ENCODE assay signal across 8 mouse cellular contexts in the genomic region with DNA sequence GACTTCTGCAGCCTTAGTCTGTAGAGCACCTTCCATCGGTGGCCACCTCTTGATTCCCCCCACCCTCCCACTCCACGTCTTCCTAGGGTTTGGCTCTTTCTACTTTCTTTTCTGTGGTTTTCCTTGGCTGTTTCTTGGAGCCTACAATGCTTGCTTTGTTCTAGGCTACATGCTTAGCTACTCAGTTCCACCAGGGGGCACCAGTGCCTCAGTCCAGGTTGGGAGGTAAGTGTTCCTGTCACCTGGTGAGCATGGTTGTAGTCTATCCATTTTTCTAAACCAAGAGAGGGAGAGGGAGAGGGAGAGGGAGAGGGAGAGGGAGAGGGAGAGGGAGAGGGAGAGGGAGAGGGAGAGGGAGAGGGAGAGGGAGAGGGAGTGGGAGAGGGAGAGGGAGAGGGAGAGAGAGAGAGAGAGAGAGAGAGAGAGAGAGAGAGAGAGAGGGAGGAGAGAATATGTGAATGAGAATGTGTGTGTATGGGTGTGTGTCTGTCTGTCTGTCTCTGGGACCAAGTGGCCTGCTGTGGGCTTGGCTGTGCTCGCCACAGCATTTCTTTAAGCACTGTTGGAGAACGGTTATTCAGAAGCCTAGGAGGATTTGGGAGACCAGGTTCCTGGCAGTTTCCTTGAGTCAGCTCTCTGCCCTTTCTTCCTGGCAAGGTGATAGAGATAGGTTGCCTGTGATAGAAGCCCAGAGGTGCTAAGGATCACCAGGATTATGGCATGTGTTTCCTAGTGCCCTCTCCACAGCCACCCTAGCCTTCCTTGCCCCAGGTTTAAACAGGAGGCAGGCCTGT. TPM values are rescaled to one million over a fixed set of nuclear protein-coding genes. Genes with fewer than 3 reads are reported as not detected.
DNase-seq lines count a peak whose midpoint lies in the region; ATAC-seq and TF ChIP-seq lines count a peak whose summit lies in the region.

No protein-coding gene starts in this region.

- peak; percentile 14 for ATAC-seq in kidney, embryonic 15.5 days (replicated peaks; ENCODE audit: low FRiP score)
- ATAC-seq in neural tube, embryonic 13.5 days (ENCODE audit: low read depth), result peak; percentile 59

- no peak overlapping the region for H3K4me2 ChIP-seq in kidney, embryonic 15.5 days
- H3K4me2 ChIP-seq in neural tube, embryonic 13.5 days, result no peak overlapping the region

- H3K79me2 ChIP-seq in liver, adult 2 months (ENCODE audit: control insufficient read depth, insufficient read depth, low read length), result no peaks in the 10 kb centered on the region

- WGBS in kidney, embryonic 15.5 days, result 41% methylated on average over 4 of the region's 4 CpGs
- 68% methylated on average over 4 of the region's 4 CpGs for WGBS in liver, adult 2 months
- 45% methylated on average over 4 of the region's 4 CpGs for WGBS in neural tube, embryonic 13.5 days
- 45% methylated on average over 4 of the region's 4 CpGs for WGBS in thymus, adult 2 months

- H3K9me3 ChIP-seq in kidney, embryonic 15.5 days (replicated peaks), result no peaks in the 10 kb centered on the region
- H3K9me3 ChIP-seq in neural tube, embryonic 13.5 days, result no peaks in the 10 kb centered on the region

- no peak for TF ChIP-seq POLR2A in liver, adult 2 months (IDR thresholded peaks at IDR 0.05; ENCODE audit: extremely low read depth, insufficient read depth, low read length)
- no peak for TF ChIP-seq POLR2A in thymus, adult 2 months (IDR thresholded peaks at IDR 0.05; ENCODE audit: control insufficient read depth, extremely low read depth, insufficient read depth, low read length, poor library complexity)

- H3K27ac ChIP-seq in kidney, embryonic 15.5 days, result no peak overlapping the region
- no peak overlapping the region for H3K27ac ChIP-seq in liver, adult 2 months (replicated peaks; ENCODE audit: insufficient read depth, low read depth, low read length)
- H3K27ac ChIP-seq in neural tube, embryonic 13.5 days (replicated peaks), result peak overlapping the region; percentile 61
- peak overlapping the region; percentile 27; the same call in 1 of the 2 replicates for H3K27ac ChIP-seq in thymus, adult 2 months (ENCODE audit: control insufficient read depth, insufficient read depth, low read length)

- H3K27me3 ChIP-seq in kidney, embryonic 15.5 days, result no peaks in the 10 kb centered on the region
- no peaks in the 10 kb centered on the region for H3K27me3 ChIP-seq in liver, adult 2 months (ENCODE audit: control insufficient read depth, insufficient read depth, low read length)
- H3K27me3 ChIP-seq in neural tube, embryonic 13.5 days, result no peaks in the 10 kb centered on the region
- no peaks in the 10 kb centered on the region for H3K27me3 ChIP-seq in thymus, adult 2 months (ENCODE audit: control insufficient read depth, insufficient read depth, low read length)

- peaks cover 47% of the 10 kb centered on the region for H3K36me3 ChIP-seq in kidney, embryonic 15.5 days
- H3K36me3 ChIP-seq in liver, adult 2 months (ENCODE audit: control insufficient read depth, insufficient read depth, low read length), result peaks cover 14% of the 10 kb centered on the region; the same call in 1 of the 2 replicates
- peaks cover 35% of the 10 kb centered on the region for H3K36me3 ChIP-seq in neural tube, embryonic 13.5 days
- H3K36me3 ChIP-seq in thymus, adult 2 months (ENCODE audit: control insufficient read depth, insufficient read depth, low read length), result peaks cover 36% of the 10 kb centered on the region

- peak; percentile 72 for TF ChIP-seq CTCF in liver, adult 2 months (IDR thresholded peaks at IDR 0.05; ENCODE audit: low read depth, low read length)
- TF ChIP-seq CTCF in thymus, adult 2 months (IDR thresholded peaks at IDR 0.05; ENCODE audit: borderline replicate concordance, control insufficient read depth, extremely low read depth, insufficient read depth, low read length, poor library complexity), result no peak

- H3K9ac ChIP-seq in kidney, embryonic 15.5 days, result no peak overlapping the region
- no peak overlapping the region for H3K9ac ChIP-seq in liver, adult 2 months (ENCODE audit: low read depth, low read length)
- peak overlapping the region; percentile 34; the same call in 1 of the 2 replicates for H3K9ac ChIP-seq in neural tube, embryonic 13.5 days

- no peak overlapping the region for H3K4me3 ChIP-seq in kidney, embryonic 15.5 days (replicated peaks)
- no peak overlapping the region for H3K4me3 ChIP-seq in liver, adult 2 months (ENCODE audit: insufficient read depth, low read depth, low read length)
- no peak overlapping the region for H3K4me3 ChIP-seq in neural tube, embryonic 13.5 days
- H3K4me3 ChIP-seq in thymus, adult 2 months (ENCODE audit: control insufficient read depth, insufficient read depth, low read length), result no peak overlapping the region

- DNase-seq in urinary bladder, postnatal 14 days (ENCODE audit: low spot score), result peak; percentile 79
- no peak for DNase-seq in urinary bladder, adult 2 months (ENCODE audit: low spot score)
- peak; percentile 90 for DNase-seq in cerebellum, adult 9-11 months
- peak; percentile 55 to 93 for DNase-seq in frontal cortex, adult 2 months (ENCODE audit: extremely low spot score in 1 of 2, low spot score in 1 of 2)
- peak; percentile 31 for DNase-seq in liver, adult 2 months (ENCODE audit: extremely low read depth, low read depth, low spot score)
- DNase-seq in thymus, adult 2 months, result peak; percentile 85

- peaks cover 4% of the 10 kb centered on the region for H3K4me1 ChIP-seq in kidney, embryonic 15.5 days
- H3K4me1 ChIP-seq in liver, adult 2 months (ENCODE audit: control insufficient read depth, insufficient read depth, low read length), result no peaks in the 10 kb centered on the region
- H3K4me1 ChIP-seq in neural tube, embryonic 13.5 days (replicated peaks), result peaks cover 40% of the 10 kb centered on the region
- peaks cover 8% of the 10 kb centered on the region for H3K4me1 ChIP-seq in thymus, adult 2 months (replicated peaks; ENCODE audit: control insufficient read depth, insufficient read depth, low read length)

RNA-seq across cellular contexts. Expression of a gene that starts 23.9 kb away (rescaled TPM):
- 0.50 and 0.65 TPM in 2 replicates for polyA plus RNA-seq in urinary bladder, adult 2 months (2012; rRNA removed)
- 0.14 and 0.17 TPM in 2 replicates for polyA plus RNA-seq in frontal cortex, adult 2 months (2012; rRNA removed)
- polyA plus RNA-seq in kidney, embryonic 15.5 days (2015; fragmentation: Nextera tagmentation; extraction: Ambion mirVana), result 0.34 and 0.82 TPM in 2 replicates
- total RNA-seq in liver, adult 2 months (2014; rRNA removed), result 0.13 and 0.28 TPM in 2 replicates
- polyA plus RNA-seq in liver, adult 2 months (2012; rRNA removed), result 0.17 and 0.49 TPM in 2 replicates
- polyA plus RNA-seq in neural tube, embryonic 13.5 days (2015; fragmentation: Nextera tagmentation; extraction: Ambion mirVana), result 0.54 and 0.58 TPM in 2 replicates
- polyA plus RNA-seq in thymus, adult 2 months (2012; rRNA removed), result 250 and 282 TPM in 2 replicates

RNA-seq across cellular contexts. Expression of a gene that starts 26.3 kb away (rescaled TPM):
- 14.5 and 17.5 TPM in 2 replicates for polyA plus RNA-seq in urinary bladder, adult 2 months (2012; rRNA removed)
- polyA plus RNA-seq in frontal cortex, adult 2 months (2012; rRNA removed), result 22.6 and 25.1 TPM in 2 replicates
- polyA plus RNA-seq in kidney, embryonic 15.5 days (2015; fragmentation: Nextera tagmentation; extraction: Ambion mirVana), result 29.7 and 31.7 TPM in 2 replicates
- total RNA-seq in liver, adult 2 months (2014; rRNA removed), result 2.9 and 3.0 TPM in 2 replicates
- 13.1 and 18.1 TPM in 2 replicates for polyA plus RNA-seq in liver, adult 2 months (2012; rRNA removed)
- polyA plus RNA-seq in neural tube, embryonic 13.5 days (2015; fragmentation: Nextera tagmentation; extraction: Ambion mirVana), result 34.2 and 37.6 TPM in 2 replicates
- polyA plus RNA-seq in thymus, adult 2 months (2012; rRNA removed), result 38.2 and 40.4 TPM in 2 replicates

RNA-seq across cellular contexts. Expression of a gene that starts 37.0 kb away (rescaled TPM):
- polyA plus RNA-seq in urinary bladder, adult 2 months (2012; rRNA removed), result 0.08 TPM in 1 of 2 replicates, not detected in the other
- polyA plus RNA-seq in frontal cortex, adult 2 months (2012; rRNA removed), result 0.17 and 0.46 TPM in 2 replicates
- polyA plus RNA-seq in kidney, embryonic 15.5 days (2015; fragmentation: Nextera tagmentation; extraction: Ambion mirVana), result not detected in 2 replicates
- not detected in 2 replicates for total RNA-seq in liver, adult 2 months (2014; rRNA removed)
- 0.14 TPM in 1 of 2 replicates, not detected in the other for polyA plus RNA-seq in liver, adult 2 months (2012; rRNA removed)
- not detected in 2 replicates for polyA plus RNA-seq in neural tube, embryonic 13.5 days (2015; fragmentation: Nextera tagmentation; extraction: Ambion mirVana)
- 0.46 and 0.59 TPM in 2 replicates for polyA plus RNA-seq in thymus, adult 2 months (2012; rRNA removed)

Comparison
In these comparisons a context has a peak if more than half of its experiments do, and no peak if none do; other contexts are left out.
1. H3K27ac ChIP-seq: peak in neural tube, embryonic 13.5 days (single experiment) and thymus, adult 2 months (single experiment); none in kidney, embryonic 15.5 days (single experiment) and liver, adult 2 months (single experiment).
2. RNA of a gene that starts 23.9 kb away (polyA plus RNA-seq): 250 to 282 TPM in thymus, adult 2 months; 0.54 to 0.58 TPM in neural tube, embryonic 13.5 days, 0.50 to 0.65 TPM in urinary bladder, adult 2 months, 0.17 to 0.49 TPM in liver, adult 2 months, 0.34 to 0.82 TPM in kidney, embryonic 15.5 days and 0.14 to 0.17 TPM in frontal cortex, adult 2 months; every median in the first group is over 100 times any median in the second.